Mouse (Mus musculus) NIH3T3 (cell line): Measurements from ENCODE around the gene Cd300lf.
A peak's percentile ranks its signal among the peaks of the same experiment; 100 is the strongest.

Experiments used
- DNase-seq: peaks from one replicate; pipeline ENCODE4 v3.0.0-alpha.2; 2012; ENCODE audit warnings: low read depth

Gene Cd300lf

DNA sequence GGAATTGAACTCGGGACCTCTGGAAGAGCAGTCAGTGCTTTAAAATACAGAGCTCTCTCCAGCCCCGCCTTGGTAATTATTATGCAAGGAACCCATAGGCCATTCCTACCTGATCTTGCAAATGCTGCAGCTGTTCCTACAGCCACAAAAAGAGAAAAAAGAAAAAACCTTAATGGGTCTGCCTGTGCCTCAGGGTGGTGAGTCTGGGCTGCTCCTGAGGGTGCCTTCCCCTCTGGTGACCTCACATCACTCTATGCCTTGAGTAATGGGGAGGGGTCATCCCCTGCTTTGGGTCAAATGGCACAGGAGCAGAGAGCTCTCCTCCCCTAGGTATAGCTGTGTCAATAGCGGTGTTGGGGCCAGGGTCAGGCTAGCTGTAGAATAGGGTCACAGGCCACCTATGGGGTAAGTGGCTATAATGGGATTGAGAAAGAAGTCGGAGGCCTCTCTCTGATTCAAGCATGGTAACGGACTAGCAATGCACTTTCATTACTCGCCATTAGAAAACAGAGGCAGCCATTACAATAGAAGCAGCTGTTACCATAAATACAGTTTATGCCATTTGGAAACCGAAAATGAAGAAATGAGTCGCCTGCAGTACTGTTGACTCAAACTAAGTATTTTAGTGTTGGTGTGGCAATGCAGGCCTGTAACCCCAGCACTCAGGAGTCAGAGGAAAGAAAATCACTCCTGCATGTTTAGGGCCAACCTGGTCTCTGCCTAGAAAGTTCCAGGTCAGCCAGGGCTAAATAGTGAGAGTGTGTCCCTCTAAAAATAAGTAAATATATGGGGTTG is 28.8 kb downstream of the Cd300lf start:
- no peak for DNase-seq

DNA sequence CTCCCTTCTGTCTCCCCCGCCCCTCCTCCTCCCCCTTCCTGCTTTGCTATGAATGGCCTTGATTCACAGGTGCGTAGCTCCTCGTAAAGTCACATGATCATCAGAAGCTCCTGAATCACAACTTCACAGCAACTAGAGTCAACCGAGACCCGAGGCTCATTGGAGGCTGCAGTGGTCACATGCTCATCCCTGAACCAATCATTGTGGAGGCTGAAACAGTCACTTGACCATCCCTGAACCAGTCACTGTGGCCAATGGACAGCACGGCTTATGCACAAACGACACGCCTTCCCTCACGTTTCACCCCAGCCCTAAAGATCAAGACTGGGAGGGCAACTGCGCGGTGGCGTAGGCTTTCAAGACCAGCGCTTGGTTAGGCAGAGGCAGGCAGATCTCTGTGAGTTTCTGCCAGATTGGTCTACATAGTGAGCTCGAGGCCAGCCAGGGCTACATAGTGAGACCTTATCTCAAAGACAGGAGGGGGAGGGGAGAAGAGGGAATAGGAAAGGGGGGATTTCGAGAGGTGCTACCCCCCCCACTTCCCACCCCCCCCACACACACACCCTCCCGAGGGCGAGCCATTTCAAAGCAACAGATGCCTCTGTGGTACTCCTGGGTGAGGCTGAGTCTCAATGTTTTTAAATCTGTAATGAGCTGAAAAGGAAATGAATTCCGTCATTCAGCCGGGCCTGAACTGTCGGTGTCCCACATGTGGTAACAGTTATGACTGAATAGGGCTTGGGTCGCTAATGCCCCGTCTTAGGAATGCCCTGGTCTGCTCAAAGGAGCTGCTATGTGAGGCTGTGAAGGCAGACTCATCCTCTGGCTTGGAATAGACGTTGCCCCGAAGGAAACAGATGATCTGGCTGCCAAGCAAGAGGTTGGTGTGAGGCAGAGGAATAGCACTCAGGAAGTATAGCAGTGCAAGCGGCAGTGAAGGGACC is 30.1 kb downstream of the Cd300lf start:
- DNase-seq = no peak

DNA sequence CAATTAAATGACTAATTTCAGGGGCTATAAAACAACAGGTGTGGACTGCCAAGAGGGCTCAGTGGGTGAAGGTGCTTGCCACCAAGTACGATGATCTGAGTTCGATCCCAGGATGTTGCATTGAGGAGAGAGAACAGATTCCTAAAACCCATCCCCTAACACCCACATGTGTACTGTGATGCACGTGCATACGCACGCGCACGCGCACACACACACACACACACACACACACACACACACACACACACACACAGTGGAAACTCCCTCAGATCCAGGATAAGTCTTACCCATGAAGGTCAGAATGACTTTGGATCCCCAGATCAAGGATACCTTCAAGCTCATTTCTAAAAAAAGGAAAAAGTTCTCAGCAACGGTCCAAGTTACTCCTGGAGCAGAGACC is 31.7 kb downstream of the Cd300lf start:
- DNase-seq = no peak

DNA sequence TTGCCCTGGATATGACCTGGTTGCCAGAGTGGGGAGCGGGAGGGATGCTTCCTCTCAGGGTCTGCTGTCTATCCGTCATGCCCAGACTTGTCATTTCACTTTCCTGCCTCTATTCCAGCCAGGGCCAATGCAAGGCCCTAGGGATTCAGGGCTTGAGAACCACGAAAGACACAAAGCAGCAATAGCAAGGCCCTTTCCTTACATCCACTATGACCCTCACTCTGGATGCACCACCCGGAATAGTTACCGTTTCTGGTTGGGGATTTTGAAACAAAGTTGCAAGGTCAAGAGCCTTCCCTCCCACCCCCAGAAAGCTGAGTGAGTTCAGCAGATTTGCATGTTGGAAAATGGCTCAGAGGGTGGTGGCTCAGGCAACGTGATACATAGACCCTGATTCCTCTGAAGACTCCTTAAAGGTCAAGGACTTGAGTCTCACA is 32.2 kb downstream of the Cd300lf start:
- DNase-seq = no peak

DNA sequence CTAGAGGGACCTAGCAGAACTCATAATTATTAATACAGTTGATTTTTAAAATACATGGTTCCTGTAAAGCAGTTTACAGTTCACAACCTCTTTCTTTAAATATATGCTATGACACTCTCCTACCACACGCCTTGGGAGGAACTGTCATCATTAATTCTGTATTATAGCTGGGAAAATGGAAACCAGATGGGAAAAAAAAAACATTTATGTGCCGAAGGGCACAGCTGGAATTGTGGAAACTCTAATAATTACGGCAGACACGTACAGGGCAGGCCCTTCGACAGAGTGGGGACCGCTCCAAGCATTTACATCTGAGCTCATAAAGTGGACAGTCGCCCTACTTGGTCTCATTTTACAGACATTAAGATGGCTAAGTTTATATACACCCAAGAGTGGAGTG is 33.1 kb downstream of the Cd300lf start:
- peak; percentile 65 for DNase-seq

DNA sequence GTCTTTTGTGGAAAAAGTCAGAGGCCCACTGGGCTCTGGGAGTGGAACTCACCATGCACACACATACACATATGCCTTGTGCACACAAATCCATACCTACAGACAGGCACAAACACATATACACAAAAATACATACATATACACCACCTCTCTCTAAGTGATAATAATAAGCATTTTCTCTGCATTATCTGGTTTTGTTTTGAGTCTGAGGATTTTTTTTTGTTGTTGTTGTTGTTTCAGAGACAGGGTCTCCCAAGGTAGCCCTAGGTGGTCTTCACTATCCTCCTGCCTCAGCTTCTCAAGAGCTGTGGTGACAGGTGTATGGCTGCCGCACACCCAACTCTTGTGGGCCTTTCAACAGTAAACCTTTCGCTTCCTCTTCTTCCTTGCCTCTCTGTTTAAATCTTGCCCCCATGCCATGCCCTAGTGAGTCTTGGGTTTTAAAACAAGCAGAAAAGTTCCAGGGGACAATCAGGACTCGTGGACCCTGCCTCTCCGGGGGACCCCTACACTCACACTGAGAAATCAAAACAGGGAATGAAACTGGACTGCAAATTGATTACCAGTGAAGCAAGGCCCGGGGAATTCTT is 33.7 kb downstream of the Cd300lf start:
- no peak for DNase-seq

DNA sequence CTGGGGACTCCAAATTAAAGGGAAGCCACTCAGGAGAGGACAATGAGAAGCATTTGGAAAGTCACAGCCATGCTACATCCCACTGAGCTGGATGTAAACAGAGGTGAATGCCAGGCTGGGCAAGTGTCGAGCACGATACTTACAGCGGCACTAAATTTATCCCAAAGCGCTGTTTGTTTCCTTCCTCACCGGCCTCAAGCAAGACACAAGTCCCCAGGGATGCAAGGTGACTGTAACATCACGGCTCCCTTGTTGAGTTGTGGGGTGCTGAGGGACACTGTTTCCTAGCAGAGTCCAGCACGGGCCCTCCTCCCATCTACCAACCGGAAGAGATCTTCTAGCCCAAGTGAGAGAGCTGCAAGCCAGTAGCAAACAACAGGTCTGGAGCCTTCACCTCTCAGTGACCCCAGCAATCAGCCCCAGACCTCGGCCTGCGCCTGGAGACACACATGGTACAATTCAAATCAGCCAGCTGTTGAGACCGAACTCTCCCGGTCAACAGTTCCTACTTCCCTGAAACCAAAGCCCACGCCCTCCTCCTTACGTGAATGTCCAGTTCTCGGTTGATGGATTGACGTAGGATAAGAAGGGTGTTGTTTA is 34.5 kb downstream of the Cd300lf start:
- no peak for DNase-seq

DNA sequence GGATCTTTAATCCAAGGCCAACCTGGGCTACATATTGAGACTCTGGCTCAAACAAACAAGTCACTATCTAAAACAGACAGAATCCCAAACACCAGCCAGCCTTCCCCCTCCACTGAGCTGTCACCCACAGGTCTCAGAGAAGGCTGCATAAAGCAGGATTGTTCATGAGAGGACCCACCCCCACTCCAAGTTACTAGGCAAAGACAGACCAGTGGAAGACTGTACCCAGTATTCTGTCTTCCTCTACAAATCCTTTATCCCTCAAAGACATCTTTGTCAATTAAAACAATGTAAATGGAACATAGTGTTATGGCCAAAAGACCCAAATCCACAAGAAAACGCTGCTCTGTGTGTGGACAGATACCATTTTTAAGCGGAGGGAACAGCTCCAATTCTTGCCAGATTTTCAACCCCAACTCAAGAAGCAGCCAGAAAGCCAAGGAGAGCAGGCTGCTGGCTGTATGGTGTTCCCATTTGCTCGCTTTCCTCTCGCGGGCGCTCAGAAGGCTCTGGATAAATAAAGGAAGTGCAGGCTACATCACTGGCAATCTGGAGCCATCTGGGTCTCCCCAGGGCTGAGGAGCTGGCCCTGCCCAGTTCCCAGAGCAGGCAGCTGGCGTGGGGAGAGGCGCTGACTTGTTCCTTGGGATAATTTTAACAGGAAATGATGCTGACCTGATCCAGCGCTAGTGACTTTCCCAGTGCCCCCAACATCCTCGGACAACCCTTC is 35.4 kb downstream of the Cd300lf start:
- DNase-seq = no peak

DNA sequence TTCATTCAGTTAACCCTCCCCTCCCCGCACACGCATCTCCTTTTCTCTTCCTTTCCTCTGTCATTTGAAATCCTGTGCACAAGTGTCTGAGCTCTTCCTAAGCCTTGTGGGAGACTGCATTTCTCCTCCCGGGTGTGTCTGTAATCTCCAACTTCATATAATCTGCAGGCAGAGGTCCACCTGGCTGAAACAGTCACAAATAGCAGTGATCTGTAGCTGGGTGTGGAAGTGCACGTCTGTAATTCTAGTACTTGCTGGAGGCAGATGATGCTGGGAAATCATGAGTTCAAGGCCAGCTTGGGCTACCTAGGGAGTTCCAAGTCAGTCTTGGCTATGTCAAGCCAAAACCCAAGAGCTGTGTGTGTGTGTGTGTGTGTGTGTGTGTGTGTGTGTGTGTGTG is 41.7 kb downstream of the Cd300lf start:
- DNase-seq = no peak

DNA sequence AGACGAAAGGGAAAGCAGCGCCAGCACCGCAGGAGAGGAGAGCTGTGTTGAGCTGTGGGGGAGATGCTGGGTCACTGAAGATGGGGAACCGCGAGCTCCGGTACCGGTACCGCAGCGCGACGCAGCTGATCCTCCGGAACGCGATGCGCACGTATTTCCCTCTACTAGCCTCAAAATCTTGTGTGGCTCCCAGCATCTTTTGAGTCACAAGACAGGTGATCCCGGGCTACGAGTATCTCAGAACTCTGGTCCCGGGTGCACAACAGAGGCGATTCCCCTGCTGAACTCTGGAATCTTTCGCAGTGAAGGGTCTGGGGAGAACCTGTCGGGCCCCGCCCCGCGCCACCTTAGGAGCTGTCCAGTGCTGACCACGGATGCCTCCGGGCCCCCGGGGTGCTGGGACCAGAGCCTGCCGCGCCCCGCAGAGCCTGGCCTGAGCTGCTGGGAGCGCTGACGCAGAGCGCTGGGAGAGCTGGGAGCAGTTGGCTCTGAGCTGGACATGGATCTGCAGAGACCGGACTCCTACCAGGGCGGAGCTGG is 42.4 kb downstream of the Cd300lf start, which contains the start of gene Rab37:
Rab37 (plus strand) TSS at position 70 of the 540 bp plus-strand sequence.
- DNase-seq = no peak

DNA sequence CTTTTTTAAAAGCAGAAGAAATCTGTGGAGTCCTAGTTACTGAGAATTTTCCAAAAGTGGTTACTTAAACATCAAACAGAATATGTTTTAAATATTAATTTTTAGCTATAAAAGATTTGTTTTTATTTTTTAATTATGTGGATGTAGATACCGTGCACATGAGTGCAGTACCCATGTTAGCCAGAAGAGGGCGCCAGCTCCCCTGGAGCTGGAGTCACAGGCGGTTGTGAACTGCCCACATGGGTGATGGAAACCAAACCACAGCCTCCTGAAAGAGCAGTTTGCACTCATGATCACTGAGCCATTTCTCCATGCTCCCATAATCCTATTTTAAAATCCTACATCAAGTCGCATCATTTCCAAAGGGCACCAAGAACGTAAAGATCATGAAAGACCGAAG is 43.9 kb downstream of the Cd300lf start:
- peak; percentile 15 for DNase-seq

DNA sequence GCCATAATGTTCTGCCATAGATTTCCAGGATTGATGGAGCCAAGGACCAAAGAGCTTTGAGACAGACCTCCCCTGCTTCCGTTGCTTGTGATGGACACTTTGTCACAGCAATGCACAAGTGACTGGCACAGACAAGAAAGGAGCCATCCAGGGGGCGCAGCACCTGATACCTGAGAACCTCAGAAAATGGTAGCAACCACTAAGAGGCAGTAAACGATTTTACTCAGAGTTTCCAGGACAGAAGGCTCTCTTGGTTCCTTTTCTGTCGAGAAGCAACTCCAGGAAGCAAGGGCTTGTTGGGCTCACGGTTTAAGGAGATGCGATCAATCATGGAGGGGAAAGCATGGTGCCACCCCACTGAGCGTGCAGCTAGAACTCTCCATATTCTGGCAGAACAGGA is 47.6 kb downstream of the Cd300lf start:
- no peak for DNase-seq

DNA sequence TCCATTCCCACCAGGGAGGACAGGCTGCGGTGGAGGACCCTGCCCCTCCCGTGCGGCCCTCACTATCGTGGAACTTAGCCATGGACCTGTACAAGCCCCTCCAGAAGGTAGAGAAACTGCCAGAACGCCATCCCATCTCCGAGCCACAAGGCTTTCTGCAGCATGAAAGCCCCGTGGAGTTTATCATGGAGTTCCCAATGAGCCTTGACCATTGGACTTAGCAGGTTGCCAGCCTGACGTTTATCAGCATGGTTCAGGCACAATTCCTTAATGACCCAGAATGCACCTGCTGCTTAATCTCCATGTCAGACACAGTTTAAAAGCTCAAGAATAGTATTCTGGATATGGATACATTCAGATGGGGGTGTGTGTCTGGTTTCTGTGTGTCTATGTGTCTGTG is 48.7 kb downstream of the Cd300lf start:
- DNase-seq = no peak

DNA sequence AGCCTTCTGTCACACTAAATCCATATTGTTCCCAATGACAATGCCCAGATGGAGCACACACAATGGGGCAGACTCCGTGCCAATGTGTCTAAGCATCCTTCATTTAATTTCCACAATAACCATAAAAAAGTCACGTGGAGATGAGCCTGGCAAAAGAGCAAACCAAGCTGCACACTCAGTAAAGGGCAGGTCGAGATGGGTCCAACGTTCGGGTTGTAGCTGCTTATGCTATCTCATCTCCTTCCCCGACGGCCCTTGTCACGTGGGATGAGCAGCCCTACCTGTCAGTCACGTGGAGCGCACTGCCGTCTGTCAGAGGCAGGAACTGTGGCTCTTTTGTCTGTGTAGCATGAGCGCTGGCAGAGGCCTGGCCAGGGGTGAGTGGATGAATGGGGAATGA is 49.2 kb downstream of the Cd300lf start:
- no peak for DNase-seq

DNA sequence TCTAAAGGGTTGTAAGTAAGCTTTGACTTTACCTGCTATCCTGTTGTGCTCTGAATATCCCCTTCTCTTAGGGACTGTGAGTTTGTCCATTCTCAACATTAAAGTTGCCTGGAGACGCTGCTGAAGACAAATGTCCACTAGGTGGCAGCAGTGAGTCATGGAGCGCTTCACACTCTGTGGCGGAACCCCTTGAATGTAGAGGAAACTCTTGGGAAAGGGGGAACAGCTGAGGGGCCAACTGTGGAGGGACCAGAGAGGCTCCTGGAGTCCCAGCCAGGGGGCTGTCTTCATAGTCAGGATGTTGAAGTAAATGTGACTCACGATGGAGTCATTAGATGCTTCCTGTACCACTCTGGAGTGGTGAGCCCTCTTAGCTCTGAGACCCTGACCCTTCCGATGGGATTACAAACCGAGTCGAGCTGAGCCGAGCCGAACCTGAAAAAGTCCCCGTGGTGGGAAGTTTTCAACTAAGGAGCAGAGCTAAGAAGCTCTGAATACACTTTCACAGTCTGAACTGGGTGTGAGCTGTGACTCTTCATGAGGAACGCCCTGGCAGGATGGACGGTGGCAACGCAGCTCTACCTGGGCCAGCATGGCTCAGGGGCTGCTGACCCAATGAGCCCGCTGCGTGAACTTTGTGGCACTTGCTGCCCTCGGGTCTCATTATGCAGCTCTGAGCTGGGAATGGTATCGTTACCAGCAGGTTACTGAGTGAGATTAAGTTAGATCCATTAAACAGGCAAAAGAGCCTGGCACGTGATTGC is 50.2 kb downstream of the Cd300lf start:
- DNase-seq = peak; percentile 89

DNA sequence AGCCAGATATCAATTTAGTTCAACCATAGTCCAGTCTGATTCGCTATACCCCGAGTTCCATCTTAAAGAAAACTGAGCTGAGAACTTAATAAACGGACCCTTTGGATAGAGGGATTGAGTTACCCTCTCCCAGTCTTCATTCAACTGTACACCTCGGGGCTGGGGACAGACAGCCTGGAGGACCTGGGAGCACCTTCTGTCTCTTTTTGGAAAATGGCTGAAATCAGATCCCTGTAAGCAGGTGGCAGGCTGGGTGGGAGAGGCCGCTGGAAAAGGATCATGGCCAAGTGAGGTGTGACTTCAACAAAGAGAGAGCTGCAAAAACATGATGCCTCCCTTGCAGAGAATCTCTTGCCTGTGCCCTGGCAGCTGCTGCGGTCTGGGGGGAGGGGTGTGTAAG is 51.6 kb downstream of the Cd300lf start:
- DNase-seq = no peak

DNA sequence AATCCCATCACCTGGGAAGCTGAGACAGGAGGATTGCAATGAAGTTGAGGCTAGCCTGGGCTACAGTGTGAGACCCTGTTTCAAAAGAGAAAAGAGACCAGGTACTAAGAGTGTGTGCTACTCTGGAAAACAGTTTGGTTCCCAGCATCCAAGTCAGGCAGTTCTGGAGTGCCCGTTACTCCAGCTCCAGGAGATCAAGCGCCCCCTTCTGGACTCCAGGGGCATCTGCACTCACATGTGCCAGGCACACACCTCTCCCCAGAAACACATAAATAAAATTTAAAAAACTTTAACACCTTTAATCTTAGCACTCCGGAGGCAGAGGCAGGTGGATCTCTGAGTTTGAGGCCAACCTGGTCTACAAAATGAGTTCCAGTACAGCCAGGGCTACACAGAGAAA is 52.4 kb downstream of the Cd300lf start:
- no peak for DNase-seq

DNA sequence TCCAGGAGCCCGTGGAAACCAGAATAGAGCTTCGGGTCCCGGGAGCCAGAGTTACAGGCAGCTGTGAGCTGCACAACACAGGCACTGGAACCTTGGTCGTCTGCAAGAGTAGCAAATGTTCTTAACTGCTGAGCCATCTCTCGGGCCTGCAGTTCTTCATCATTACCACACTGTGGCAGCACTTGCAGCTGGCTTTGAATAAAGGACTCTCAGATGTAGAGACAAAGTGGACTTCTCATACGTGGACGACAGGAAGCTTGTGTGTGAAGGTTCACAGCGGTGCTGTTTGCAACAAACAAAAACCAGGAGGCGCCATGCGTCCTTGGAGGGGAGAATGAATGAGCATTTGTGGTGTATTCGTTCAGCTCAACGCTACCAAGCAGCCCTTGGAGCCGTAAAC is 52.9 kb downstream of the Cd300lf start:
- peak; percentile 79 for DNase-seq

DNA sequence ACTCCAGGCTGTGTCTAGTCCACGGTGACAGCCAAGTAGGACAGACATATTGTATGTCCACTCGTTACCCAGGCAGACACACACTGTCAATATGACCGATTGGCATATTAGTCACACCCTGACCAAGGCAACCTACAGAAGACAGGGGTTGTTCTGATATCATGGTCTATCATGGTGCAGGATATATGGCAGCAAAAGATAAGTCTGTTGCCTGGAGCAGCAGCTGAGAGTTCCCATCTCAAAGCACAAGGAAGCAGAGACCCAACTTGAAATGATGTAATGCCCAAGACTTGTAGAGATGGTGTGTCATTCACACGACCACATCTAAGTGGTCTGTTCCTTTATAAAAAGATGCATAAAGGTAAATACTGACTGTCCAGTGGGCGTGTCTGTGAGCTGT is 55.1 kb downstream of the Cd300lf start:
- DNase-seq = no peak

DNA sequence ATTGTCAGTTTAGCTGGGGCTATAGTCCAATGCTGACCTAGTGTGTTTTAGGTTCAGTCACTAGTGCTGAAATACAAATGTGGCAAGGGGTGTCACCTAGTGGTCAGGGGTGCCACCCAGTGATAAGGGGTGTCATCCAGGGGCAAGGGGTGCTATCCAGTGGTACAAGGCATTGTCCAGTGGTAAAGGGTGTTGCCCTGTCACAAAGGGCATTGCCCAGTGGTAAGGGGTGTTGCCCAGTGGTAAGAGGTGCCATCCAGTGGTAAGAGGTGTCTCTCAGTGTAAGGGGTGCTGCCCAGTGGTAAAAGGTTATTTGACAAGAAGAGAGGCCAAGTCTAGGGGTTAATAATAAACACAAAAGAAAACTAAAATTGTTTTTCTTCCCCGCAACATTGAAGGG is 56.4 kb downstream of the Cd300lf start:
- no peak for DNase-seq

DNA sequence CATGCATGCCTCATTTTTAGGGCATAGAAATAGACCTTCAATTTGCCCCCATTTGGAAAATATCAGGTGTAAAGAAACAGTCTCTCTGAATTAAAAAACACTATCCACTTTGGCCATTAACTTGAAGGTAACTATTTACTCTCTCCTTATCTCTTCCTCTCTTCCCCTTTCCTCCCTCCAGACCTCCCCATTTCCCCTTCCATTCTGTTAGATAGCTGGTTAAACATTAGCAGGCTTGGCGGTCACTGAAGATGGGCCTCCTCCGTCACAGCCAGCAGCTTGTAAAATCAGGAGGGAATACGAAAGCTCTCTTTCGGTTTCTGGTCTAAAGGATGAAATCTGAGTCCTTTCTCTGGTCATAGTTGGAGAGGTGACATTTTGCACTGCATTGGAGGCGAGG is 57.9 kb downstream of the Cd300lf start:
- DNase-seq = no peak
